Mouse (Mus musculus): ENCODE results near the gene Thap3. TPM values are rescaled to one million over a fixed set of nuclear protein-coding genes. Genes with fewer than 3 reads are reported as not detected.

Thap3 gene
- polyA plus RNA-seq, 1 experiment from 2014 or later = 20.4 TPM

- H3K27me3 ChIP-seq (ENCODE audit: control insufficient read depth, insufficient read depth, low read length) = peaks cover 21% of the 10 kb centered on the region
- no peak for ATAC-seq (ENCODE audit: low FRiP score)
- no peak overlapping the region for H3K27ac ChIP-seq (ENCODE audit: low read depth, low read length)
- 87% methylated on average over 8 of the region's 8 CpGs for WGBS
- H3K4me2 ChIP-seq (replicated peaks; ENCODE audit: low read depth, low read length) = peak overlapping the region; percentile 100; the same call in 1 of the 2 replicates
- H3K4me3 ChIP-seq (ENCODE audit: low read depth, low read length) = peak overlapping the region; percentile 71; the same call in 1 of the 2 replicates
- H3K36me3 ChIP-seq (ENCODE audit: control insufficient read depth, insufficient read depth, low read length) = no peaks in the 10 kb centered on the region
- DNase-seq (ENCODE audit: low spot score) = no peak
- 0 out of 2 replicates have a peak overlapping the region, but pooled peaks have one; percentile 11 for H3K9ac ChIP-seq (ENCODE audit: low read depth, low read length)
- peaks cover 9% of the 10 kb centered on the region for H3K4me1 ChIP-seq (replicated peaks; ENCODE audit: control insufficient read depth, insufficient read depth, low read length)
- H3K9me3 ChIP-seq (ENCODE audit: control insufficient read depth, low read length) = no peaks in the 10 kb centered on the region
Measured at GRCm38 (mm10) chr4:152011171-152011760, 22.5 kb upstream of the Thap3 start.

- H3K9ac ChIP-seq (ENCODE audit: low read depth, low read length) = 0 out of 2 replicates have a peak overlapping the region, but pooled peaks have one; percentile 11
- DNase-seq (ENCODE audit: low spot score) (no peak), ATAC-seq (ENCODE audit: low FRiP score) (no peak)
- no peaks in the 10 kb centered on the region for H3K36me3 ChIP-seq (ENCODE audit: control insufficient read depth, insufficient read depth, low read length)
- H3K4me2 ChIP-seq (replicated peaks; ENCODE audit: low read depth, low read length) = peak overlapping the region; percentile 100
- H3K4me1 ChIP-seq (replicated peaks; ENCODE audit: control insufficient read depth, insufficient read depth, low read length) = peaks cover 9% of the 10 kb centered on the region
- H3K27me3 ChIP-seq (ENCODE audit: control insufficient read depth, insufficient read depth, low read length) = peaks cover 21% of the 10 kb centered on the region
- no peaks in the 10 kb centered on the region for H3K9me3 ChIP-seq (ENCODE audit: control insufficient read depth, low read length)
- H3K4me3 ChIP-seq (ENCODE audit: low read depth, low read length) = peak overlapping the region; percentile 71
- H3K27ac ChIP-seq (ENCODE audit: low read depth, low read length) = no peak overlapping the region
- 12% methylated on average over 13 of the region's 13 CpGs for WGBS
Measured at GRCm38 (mm10) chr4:152010707-152011134, 21.9 kb upstream of the Thap3 start.

GRCm38 (mm10) chr4:152010091-152010706 lies 21.4 kb upstream of the Thap3 start:
- Histone ChIP-seq H3K4me2 (replicated peaks; ENCODE audit: low read depth, low read length) (peak overlapping the region; percentile 100), H3K27me3 (ENCODE audit: control insufficient read depth, insufficient read depth, low read length) (peaks cover 21% of the 10 kb centered on the region), H3K36me3 (ENCODE audit: control insufficient read depth, insufficient read depth, low read length) (no peaks in the 10 kb centered on the region), H3K9ac (ENCODE audit: low read depth, low read length) (peak overlapping the region; percentile 7; the same call in 1 of the 2 replicates), H3K4me1 (replicated peaks; ENCODE audit: control insufficient read depth, insufficient read depth, low read length) (peaks cover 9% of the 10 kb centered on the region), H3K9me3 (ENCODE audit: control insufficient read depth, low read length) (no peaks in the 10 kb centered on the region), H3K4me3 (ENCODE audit: low read depth, low read length) (peak overlapping the region; percentile 71), H3K27ac (ENCODE audit: low read depth, low read length) (no peak overlapping the region)
- WGBS = 2% methylated on average over 10 of the region's 10 CpGs
- DNase-seq (ENCODE audit: low spot score) = peak; percentile 18
- ATAC-seq (ENCODE audit: low FRiP score) = no peak

GRCm38 (mm10) chr4:152009076-152010051 lies 20.6 kb upstream of the Thap3 start:
- H3K4me3 ChIP-seq (ENCODE audit: low read depth, low read length) = peak overlapping the region; percentile 71
- peak; percentile 62 for DNase-seq (ENCODE audit: low spot score)
- H3K36me3 ChIP-seq (ENCODE audit: control insufficient read depth, insufficient read depth, low read length) = no peaks in the 10 kb centered on the region

GRCm38 (mm10) chr4:152008622-152009075 lies 19.9 kb upstream of the Thap3 start, which contains the start of gene Klhl21:
TSS of gene Klhl21 (plus strand) at chr4:152008803.
- ATAC-seq (ENCODE audit: low FRiP score) (peak; percentile 91), DNase-seq (ENCODE audit: low spot score) (peak; percentile 94)
- peak within 1 kb of the TSS; percentile 100 for H3K4me2 ChIP-seq (replicated peaks; ENCODE audit: low read depth, low read length)
- no peaks in the 10 kb centered on the region for H3K36me3 ChIP-seq (ENCODE audit: control insufficient read depth, insufficient read depth, low read length)
- H3K27me3 ChIP-seq (ENCODE audit: control insufficient read depth, insufficient read depth, low read length) = peaks cover 21% of the 10 kb centered on the region
- H3K4me1 ChIP-seq (replicated peaks; ENCODE audit: control insufficient read depth, insufficient read depth, low read length) = peaks cover 9% of the 10 kb centered on the region
- H3K9ac ChIP-seq (ENCODE audit: low read depth, low read length) = peak within 1 kb of the TSS; percentile 62
- H3K4me3 ChIP-seq (ENCODE audit: low read depth, low read length) = peak within 1 kb of the TSS; percentile 71
- H3K27ac ChIP-seq (ENCODE audit: low read depth, low read length) = peak within 1 kb of the TSS; percentile 51; the same call in 1 of the 2 replicates
- under 1% methylated on average over 43 of the region's 45 CpGs for WGBS
- H3K9me3 ChIP-seq (ENCODE audit: control insufficient read depth, low read length) = no peaks in the 10 kb centered on the region

More at GRCm38 (mm10) chr4:152009076-152010051, 20.6 kb upstream of the Thap3 start:
- H3K27me3 ChIP-seq (ENCODE audit: control insufficient read depth, insufficient read depth, low read length) = peaks cover 21% of the 10 kb centered on the region
- no peaks in the 10 kb centered on the region for H3K9me3 ChIP-seq (ENCODE audit: control insufficient read depth, low read length)
- peaks cover 9% of the 10 kb centered on the region for H3K4me1 ChIP-seq (replicated peaks; ENCODE audit: control insufficient read depth, insufficient read depth, low read length)
- peak; percentile 81 for ATAC-seq (ENCODE audit: low FRiP score)
- peak overlapping the region; percentile 51; the same call in 1 of the 2 replicates for H3K27ac ChIP-seq (ENCODE audit: low read depth, low read length)
- under 1% methylated on average over 115 of the region's 115 CpGs for WGBS
- H3K9ac ChIP-seq (ENCODE audit: low read depth, low read length) = peak overlapping the region; percentile 62
- peak overlapping the region; percentile 100 for H3K4me2 ChIP-seq (replicated peaks; ENCODE audit: low read depth, low read length)

- peak overlapping the region; percentile 71 for H3K4me3 ChIP-seq (ENCODE audit: low read depth, low read length)
- no peak for ATAC-seq (ENCODE audit: low FRiP score)
- H3K27ac ChIP-seq (ENCODE audit: low read depth, low read length) = no peak overlapping the region
- WGBS = under 1% methylated on average over 14 of the region's 14 CpGs
- 0 out of 2 replicates have a peak overlapping the region, but pooled peaks have one; percentile 12 for H3K9ac ChIP-seq (ENCODE audit: low read depth, low read length)
- H3K4me2 ChIP-seq (replicated peaks; ENCODE audit: low read depth, low read length) = peak overlapping the region; percentile 100
- peaks cover 9% of the 10 kb centered on the region for H3K4me1 ChIP-seq (replicated peaks; ENCODE audit: control insufficient read depth, insufficient read depth, low read length)
- no peak for DNase-seq (ENCODE audit: low spot score)
- H3K9me3 ChIP-seq (ENCODE audit: control insufficient read depth, low read length) = no peaks in the 10 kb centered on the region
- no peaks in the 10 kb centered on the region for H3K36me3 ChIP-seq (ENCODE audit: control insufficient read depth, insufficient read depth, low read length)
- H3K27me3 ChIP-seq (ENCODE audit: control insufficient read depth, insufficient read depth, low read length) = peaks cover 21% of the 10 kb centered on the region
Measured at GRCm38 (mm10) chr4:152008148-152008500, 19.3 kb upstream of the Thap3 start.

- H3K9ac ChIP-seq (ENCODE audit: low read depth, low read length) = no peak overlapping the region
- H3K27ac ChIP-seq (ENCODE audit: low read depth, low read length) = no peak overlapping the region
Measured at GRCm38 (mm10) chr4:152007481-152008147, 18.8 kb upstream of the Thap3 start.

GRCm38 (mm10) chr4:152006812-152007211 lies 18.0 kb upstream of the Thap3 start:
- DNase-seq (ENCODE audit: low spot score) (no peak), ATAC-seq (ENCODE audit: low FRiP score) (no peak)
- Histone ChIP-seq H3K36me3 (ENCODE audit: control insufficient read depth, insufficient read depth, low read length) (no peaks in the 10 kb centered on the region), H3K4me1 (replicated peaks; ENCODE audit: control insufficient read depth, insufficient read depth, low read length) (peaks cover 9% of the 10 kb centered on the region), H3K4me2 (replicated peaks; ENCODE audit: low read depth, low read length) (no peak overlapping the region), H3K9me3 (ENCODE audit: control insufficient read depth, low read length) (no peaks in the 10 kb centered on the region), H3K27ac (ENCODE audit: low read depth, low read length) (no peak overlapping the region), H3K4me3 (ENCODE audit: low read depth, low read length) (no peak overlapping the region), H3K27me3 (ENCODE audit: control insufficient read depth, insufficient read depth, low read length) (peaks cover 21% of the 10 kb centered on the region), H3K9ac (ENCODE audit: low read depth, low read length) (no peak overlapping the region)
- 18% methylated on average over 3 of the region's 3 CpGs for WGBS

More at GRCm38 (mm10) chr4:152007481-152008147, 18.8 kb upstream of the Thap3 start:
- Histone ChIP-seq H3K4me2 (replicated peaks; ENCODE audit: low read depth, low read length) (peak overlapping the region; percentile 100), H3K36me3 (ENCODE audit: control insufficient read depth, insufficient read depth, low read length) (no peaks in the 10 kb centered on the region), H3K9me3 (ENCODE audit: control insufficient read depth, low read length) (no peaks in the 10 kb centered on the region), H3K4me1 (replicated peaks; ENCODE audit: control insufficient read depth, insufficient read depth, low read length) (peaks cover 9% of the 10 kb centered on the region), H3K27me3 (ENCODE audit: control insufficient read depth, insufficient read depth, low read length) (peaks cover 21% of the 10 kb centered on the region), H3K4me3 (ENCODE audit: low read depth, low read length) (peak overlapping the region; percentile 71)
- peak; percentile 23 for DNase-seq (ENCODE audit: low spot score)
- no peak for ATAC-seq (ENCODE audit: low FRiP score)
- 4% methylated on average over 8 of the region's 8 CpGs for WGBS
